Mouse (Mus musculus) kidney, embryonic 15.5 days (tissue): ENCODE data around the gene Aif1. TPM values are rescaled to one million over a fixed set of nuclear protein-coding genes. Genes with fewer than 3 reads are reported as not detected.

Source experiments
- microRNA-seq: library from miRNA; unstranded; fragments of <30 nt; microRNA quantifications from one replicate; pipeline ENCODE4, GENCODE M21; 2016
- polyA plus RNA-seq: library from polyadenylated mRNA; unstranded; fragments of >200 nt; fragmentation: Nextera tagmentation; extraction: Ambion mirVana; gene quantifications from 2 replicates; pipeline ENCODE4 v1.2.1, GENCODE M21; 2015

Gene Aif1
- polyA plus RNA-seq, 1 experiment from 2014 or later = 9.2 TPM

Small RNA genes lying within 50 kb of the gene (microRNA-seq; reads per million reads assigned to microRNA genes)
- gene Mir6973a (not detected), gene Mir6974 (not detected)

Other genes with a start within 250 kb of the Aif1 start
- gene Neu1, start 244.8 kb downstream of the Aif1 start, polyA plus RNA-seq = 33.7 and 37.0 TPM in 2 replicates
- gene Hspa1b, start 216.8 kb downstream of the Aif1 start, polyA plus RNA-seq = 0.49 and 0.53 TPM in 2 replicates
- not detected in 2 replicates for gene Gm20481, start 206.2 kb downstream of the Aif1 start, polyA plus RNA-seq
- 7.8 and 8.4 TPM in 2 replicates for gene Hspa1a, start 203.9 kb downstream of the Aif1 start, polyA plus RNA-seq
- gene Hspa1l, start 203.4 kb downstream of the Aif1 start, polyA plus RNA-seq = 0.81 and 1.6 TPM in 2 replicates
- 229 and 231 TPM in 2 replicates for gene Lsm2, start 194.2 kb downstream of the Aif1 start, polyA plus RNA-seq
- gene Vars, start 175.1 kb downstream of the Aif1 start, polyA plus RNA-seq = 128 and 140 TPM in 2 replicates
- 0.19 and 0.29 TPM in 2 replicates for gene Vwa7, start 159.5 kb downstream of the Aif1 start, polyA plus RNA-seq
- gene Sapcd1, start 148.1 kb downstream of the Aif1 start, polyA plus RNA-seq = 6.2 and 6.8 TPM in 2 replicates
- 5.2 and 5.4 TPM in 2 replicates for gene Msh5, start 129.3 kb downstream of the Aif1 start, polyA plus RNA-seq
- 300 and 320 TPM in 2 replicates for gene Clic1, start 126.1 kb downstream of the Aif1 start, polyA plus RNA-seq
- gene Ddah2, start 117.0 kb downstream of the Aif1 start, polyA plus RNA-seq = 324 and 356 TPM in 2 replicates
- gene Ly6g6c, start 110.7 kb downstream of the Aif1 start, polyA plus RNA-seq = 1.6 TPM in 1 of 2 replicates, not detected in the other
- gene Mpig6b, start 109.9 kb downstream of the Aif1 start, polyA plus RNA-seq = 0.41 and 0.52 TPM in 2 replicates
- gene Ly6g6e, start 99.2 kb downstream of the Aif1 start, polyA plus RNA-seq = 1.2 and 1.6 TPM in 2 replicates
- gene Ly6g6d, start 98.0 kb downstream of the Aif1 start, polyA plus RNA-seq = 5.0 and 6.0 TPM in 2 replicates
- gene Ly6g6f, start 90.5 kb downstream of the Aif1 start, polyA plus RNA-seq = not detected in 2 replicates
- gene Abhd16a, start 86.8 kb downstream of the Aif1 start, polyA plus RNA-seq = 94.7 and 103 TPM in 2 replicates
- not detected in 2 replicates for gene Ly6g5c, start 67.8 kb downstream of the Aif1 start, polyA plus RNA-seq
- 0.99 and 1.9 TPM in 2 replicates for gene Ly6g5b, start 60.6 kb downstream of the Aif1 start, polyA plus RNA-seq
- 19.0 and 20.3 TPM in 2 replicates for gene Gpank1, start 54.6 kb downstream of the Aif1 start, polyA plus RNA-seq
- 281 and 284 TPM in 2 replicates for gene Csnk2b, start 54.0 kb downstream of the Aif1 start, polyA plus RNA-seq
- 10.5 and 12.2 TPM in 2 replicates for gene D17H6S53E, start 49.7 kb downstream of the Aif1 start, polyA plus RNA-seq
- gene Apom, start 44.0 kb downstream of the Aif1 start, polyA plus RNA-seq = 21.0 and 25.7 TPM in 2 replicates
- 56.1 and 64.9 TPM in 2 replicates for gene Bag6, start 40.9 kb downstream of the Aif1 start, polyA plus RNA-seq
- 176 and 209 TPM in 2 replicates for gene Prrc2a, start 11.2 kb downstream of the Aif1 start, polyA plus RNA-seq
- 12.1 and 13.7 TPM in 2 replicates for gene Lst1, start 12.4 kb upstream of the Aif1 start, polyA plus RNA-seq
- 0.53 and 0.72 TPM in 2 replicates for gene Ltb, start 18.4 kb upstream of the Aif1 start, polyA plus RNA-seq
- gene Tnf, start 25.9 kb upstream of the Aif1 start, polyA plus RNA-seq = 0.12 TPM in 1 of 2 replicates, not detected in the other
- gene Lta, start 29.3 kb upstream of the Aif1 start, polyA plus RNA-seq = 0.10 TPM in 1 of 2 replicates, not detected in the other
- gene Gm16181, start 44.8 kb upstream of the Aif1 start, polyA plus RNA-seq = 0.65 and 0.69 TPM in 2 replicates
- gene Atp6v1g2, start 57.6 kb upstream of the Aif1 start, polyA plus RNA-seq = 6.2 and 6.4 TPM in 2 replicates
- gene Nfkbil1, start 59.7 kb upstream of the Aif1 start, polyA plus RNA-seq = 11.3 and 12.4 TPM in 2 replicates
- 531 and 538 TPM in 2 replicates for gene Ddx39b, start 65.7 kb upstream of the Aif1 start, polyA plus RNA-seq
- gene H2-D1, start 86.7 kb upstream of the Aif1 start, polyA plus RNA-seq = 64.5 and 66.1 TPM in 2 replicates
- gene H2-Q1, start 144.3 kb upstream of the Aif1 start, polyA plus RNA-seq = 0.13 TPM in 1 of 2 replicates, not detected in the other
- gene H2-Q2, start 166.2 kb upstream of the Aif1 start, polyA plus RNA-seq = 0.64 and 0.80 TPM in 2 replicates
- gene H2-Q4, start 203.5 kb upstream of the Aif1 start, polyA plus RNA-seq = 4.0 and 4.1 TPM in 2 replicates
- gene H2-Q6, start 248.8 kb upstream of the Aif1 start, polyA plus RNA-seq = 3.0 and 5.2 TPM in 2 replicates